Mouse (Mus musculus) testis, adult 2 months (tissue): Measurements from ENCODE around the gene Cryaa.

Experiments used
- CTCF ChIP-seq: fragments of 200-500 bp; IDR thresholded peaks from 2 replicates; pipeline ENCODE4 v1.5.1; 2012; ENCODE audit warnings: low read depth, mild to moderate bottlenecking, inconsistent platforms, low read length, moderate library complexity; ENCODE audit not compliant: control insufficient read depth, insufficient read depth, insufficient replicate concordance
- POLR2A ChIP-seq: fragments of 200-500 bp; IDR thresholded peaks from 2 replicates; pipeline ENCODE4 v1.6.1; 2012; ENCODE audit warnings: low read depth, mild to moderate bottlenecking, inconsistent platforms, low read length, moderate library complexity; ENCODE audit not compliant: control insufficient read depth

DNA sequence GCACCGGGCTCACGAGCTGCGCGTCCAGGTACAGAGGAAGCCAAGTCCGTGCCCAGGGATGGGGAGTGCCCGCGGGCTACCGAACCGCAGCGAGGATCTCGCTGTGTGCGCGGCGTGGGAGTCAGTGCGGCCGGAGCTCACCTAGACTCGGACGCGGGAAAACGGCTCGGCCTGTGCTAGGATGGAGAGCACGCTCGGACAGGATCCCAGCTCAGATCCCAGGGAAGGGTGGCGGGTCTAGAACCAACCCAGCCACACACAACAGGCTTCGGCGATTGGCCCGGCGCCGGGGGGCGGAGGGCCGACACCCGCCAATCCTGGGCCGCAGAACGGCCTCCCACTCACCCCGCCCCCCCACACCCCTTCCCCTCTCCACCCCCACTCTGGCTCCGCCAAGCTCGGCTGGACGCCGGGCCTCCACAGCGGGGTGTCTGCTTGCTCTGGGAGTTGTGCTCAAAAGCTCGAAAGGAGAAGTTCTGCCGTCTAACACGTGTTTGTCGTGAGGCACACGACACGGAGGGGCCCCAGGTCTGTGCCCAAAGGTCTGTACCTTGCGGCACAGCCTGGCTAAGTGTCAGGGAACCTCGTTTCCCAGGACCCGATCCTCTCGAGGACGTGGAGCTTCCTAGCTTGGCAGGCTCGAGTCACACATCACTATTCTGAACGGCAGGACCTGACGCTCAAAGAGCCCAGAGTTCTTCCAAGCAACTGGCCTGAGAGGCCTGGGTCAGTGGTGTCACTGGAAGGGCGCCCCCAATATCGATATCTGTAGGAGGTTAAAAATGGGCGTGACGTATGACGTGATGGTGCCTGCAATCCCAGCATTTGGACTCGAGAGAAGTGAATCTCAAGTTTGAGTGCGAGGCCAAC lies 40.4 kb upstream of the Cryaa start, which contains the start of gene Cbs:
- TF ChIP-seq CTCF (no peak), POLR2A (no peak)
